Mouse (Mus musculus): Measurements from ENCODE around the gene March4. TPM values are rescaled to one million over a fixed set of nuclear protein-coding genes. Genes with fewer than 3 reads are reported as not detected.

Gene March4
- polyA plus RNA-seq, 1 experiment from 2014 or later = not detected

DNA sequence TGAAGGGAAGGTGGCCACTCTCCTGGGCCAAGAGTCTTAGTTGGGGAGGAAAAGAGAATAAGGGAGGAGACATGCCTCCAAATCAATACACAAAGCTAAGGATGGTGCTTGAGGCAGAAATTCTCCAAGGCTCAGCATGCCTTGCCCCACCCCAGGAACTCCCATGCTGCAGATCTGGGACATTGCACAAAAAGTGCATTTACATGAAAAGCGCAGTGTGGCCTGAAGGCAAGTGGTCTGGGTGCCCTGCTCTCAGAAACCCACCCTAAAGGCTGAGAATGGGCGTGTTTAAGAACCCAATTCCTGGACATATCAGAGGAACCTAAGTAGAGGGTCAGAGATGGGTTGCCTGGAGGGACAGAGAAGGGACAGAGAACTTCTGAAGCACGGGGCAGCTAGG, 45.9 kb downstream of the March4 start:
- Histone ChIP-seq H3K27me3 (ENCODE audit: insufficient read depth, low read length) (no peaks in the 10 kb centered on the region), H3K4me3 (ENCODE audit: low read depth, low read length) (no peak overlapping the region), H3K27ac (ENCODE audit: low read depth) (no peak overlapping the region), H3K9me3 (ENCODE audit: low read length) (no peaks in the 10 kb centered on the region), H3K36me3 (replicated peaks; ENCODE audit: insufficient read depth, low read length) (no peaks in the 10 kb centered on the region), H3K9ac (replicated peaks) (no peak overlapping the region), H3K4me2 (ENCODE audit: low read depth, low read length) (no peak overlapping the region), H3K4me1 (ENCODE audit: insufficient read depth) (no peaks in the 10 kb centered on the region)
- DNase-seq (no peak), ATAC-seq (no peak)
- WGBS (ENCODE audit: insufficient replicate concordance) = 65% methylated on average over 3 of the region's 3 CpGs
- TF ChIP-seq CTCF (IDR thresholded peaks at IDR 0.05; ENCODE audit: low read depth) = no peak
- TF ChIP-seq EP300 (IDR thresholded peaks at IDR 0.05; ENCODE audit: low read depth) = no peak

DNA sequence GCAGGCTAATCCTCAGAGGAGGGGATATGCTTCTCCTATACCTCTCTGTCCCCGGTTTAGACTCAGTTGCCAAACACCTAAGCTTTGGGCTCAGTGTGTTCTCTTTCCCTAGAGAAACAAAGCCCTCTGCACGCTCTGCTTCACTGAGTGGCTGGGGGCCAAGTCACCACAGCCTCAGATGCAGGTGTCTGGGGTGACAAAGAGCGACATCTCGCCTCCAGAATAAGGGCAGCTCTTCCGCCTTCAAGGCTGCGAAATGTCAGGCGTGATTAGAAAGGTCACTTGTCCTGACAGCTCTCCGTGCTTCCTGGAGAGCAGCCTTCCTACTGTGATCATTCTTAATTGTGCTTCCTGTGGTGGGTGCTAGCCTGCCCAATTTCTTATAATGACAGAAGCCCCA, 46.5 kb downstream of the March4 start:
- DNase-seq (no peak), ATAC-seq (no peak)
- Histone ChIP-seq H3K36me3 (replicated peaks; ENCODE audit: insufficient read depth, low read length) (no peaks in the 10 kb centered on the region), H3K4me1 (ENCODE audit: insufficient read depth) (no peaks in the 10 kb centered on the region), H3K4me3 (ENCODE audit: low read depth, low read length) (no peak overlapping the region), H3K9me3 (ENCODE audit: low read length) (no peaks in the 10 kb centered on the region), H3K27ac (ENCODE audit: low read depth) (no peak overlapping the region), H3K4me2 (ENCODE audit: low read depth, low read length) (no peak overlapping the region), H3K27me3 (ENCODE audit: insufficient read depth, low read length) (no peaks in the 10 kb centered on the region), H3K9ac (replicated peaks) (no peak overlapping the region)
- 14% methylated on average over 8 of the region's 8 CpGs for WGBS (ENCODE audit: insufficient replicate concordance)
- TF ChIP-seq CTCF (IDR thresholded peaks at IDR 0.05; ENCODE audit: low read depth) (no peak), EP300 (IDR thresholded peaks at IDR 0.05; ENCODE audit: low read depth) (no peak)

DNA sequence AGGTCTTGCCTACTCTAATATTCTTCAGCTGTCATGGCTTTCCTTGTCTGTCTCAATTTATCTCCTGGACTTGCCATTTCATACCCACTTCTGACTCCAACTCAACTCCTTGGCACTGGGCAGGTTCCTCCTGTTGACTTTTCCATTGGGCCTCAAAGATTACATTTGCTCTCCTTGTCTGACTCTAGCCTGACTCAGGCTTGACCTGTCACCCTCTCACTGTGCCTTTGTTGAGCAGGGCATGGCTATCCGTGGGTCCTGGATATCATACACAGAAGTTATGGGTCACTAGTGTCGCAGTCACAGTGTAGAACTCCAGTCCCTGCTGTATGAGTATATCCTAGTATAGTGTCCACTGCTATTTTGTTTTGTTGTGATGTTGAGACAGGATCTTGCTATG, 60.1 kb downstream of the March4 start:
- no peaks in the 10 kb centered on the region for H3K4me1 ChIP-seq (ENCODE audit: insufficient read depth)
- DNase-seq (no peak), ATAC-seq (no peak)
- no peaks in the 10 kb centered on the region for H3K9me3 ChIP-seq (ENCODE audit: low read length)
- H3K9ac ChIP-seq (replicated peaks) = no peak overlapping the region
- H3K27ac ChIP-seq (ENCODE audit: low read depth) = no peak overlapping the region
- no peaks in the 10 kb centered on the region for H3K36me3 ChIP-seq (replicated peaks; ENCODE audit: insufficient read depth, low read length)
- no peaks in the 10 kb centered on the region for H3K27me3 ChIP-seq (ENCODE audit: insufficient read depth, low read length)
- TF ChIP-seq EP300 (IDR thresholded peaks at IDR 0.05; ENCODE audit: low read depth) = no peak
- no peak for TF ChIP-seq CTCF (IDR thresholded peaks at IDR 0.05; ENCODE audit: low read depth)
- no peak overlapping the region for H3K4me3 ChIP-seq (ENCODE audit: low read depth, low read length)
- H3K4me2 ChIP-seq (ENCODE audit: low read depth, low read length) = no peak overlapping the region
- WGBS (ENCODE audit: insufficient replicate concordance) = 86% methylated on average over 2 of the region's 2 CpGs

DNA sequence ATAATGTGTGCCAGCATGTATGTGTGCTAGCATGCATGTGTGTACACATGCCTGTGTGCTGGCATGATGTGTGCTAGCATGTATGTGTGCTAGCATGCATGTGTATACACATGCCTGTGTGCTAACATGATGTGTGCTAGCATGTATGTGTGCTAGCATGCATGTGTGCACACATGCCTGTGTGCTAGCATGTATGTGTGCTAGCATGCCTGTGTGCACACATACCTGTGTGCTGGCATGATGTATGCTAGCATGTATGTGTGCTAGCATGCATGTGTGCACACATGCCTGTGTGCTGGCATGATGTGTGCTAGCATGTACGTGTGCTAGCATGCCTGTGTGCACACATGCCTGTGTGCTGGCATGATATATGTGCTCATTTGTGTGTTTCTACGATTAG, 67.7 kb downstream of the March4 start:
- Histone ChIP-seq H3K4me2 (ENCODE audit: low read depth, low read length) (no peak overlapping the region), H3K9ac (replicated peaks) (no peak overlapping the region), H3K4me3 (ENCODE audit: low read depth, low read length) (no peak overlapping the region), H3K36me3 (replicated peaks; ENCODE audit: insufficient read depth, low read length) (no peaks in the 10 kb centered on the region), H3K9me3 (ENCODE audit: low read length) (no peaks in the 10 kb centered on the region), H3K27me3 (ENCODE audit: insufficient read depth, low read length) (no peaks in the 10 kb centered on the region), H3K4me1 (ENCODE audit: insufficient read depth) (no peaks in the 10 kb centered on the region), H3K27ac (ENCODE audit: low read depth) (no peak overlapping the region)
- TF ChIP-seq CTCF (IDR thresholded peaks at IDR 0.05; ENCODE audit: low read depth) = no peak
- no peak for TF ChIP-seq EP300 (IDR thresholded peaks at IDR 0.05; ENCODE audit: low read depth)
- ATAC-seq = no peak
- no peak for DNase-seq
- WGBS (ENCODE audit: insufficient replicate concordance) = 65% methylated on average over 2 of the region's 2 CpGs

DNA sequence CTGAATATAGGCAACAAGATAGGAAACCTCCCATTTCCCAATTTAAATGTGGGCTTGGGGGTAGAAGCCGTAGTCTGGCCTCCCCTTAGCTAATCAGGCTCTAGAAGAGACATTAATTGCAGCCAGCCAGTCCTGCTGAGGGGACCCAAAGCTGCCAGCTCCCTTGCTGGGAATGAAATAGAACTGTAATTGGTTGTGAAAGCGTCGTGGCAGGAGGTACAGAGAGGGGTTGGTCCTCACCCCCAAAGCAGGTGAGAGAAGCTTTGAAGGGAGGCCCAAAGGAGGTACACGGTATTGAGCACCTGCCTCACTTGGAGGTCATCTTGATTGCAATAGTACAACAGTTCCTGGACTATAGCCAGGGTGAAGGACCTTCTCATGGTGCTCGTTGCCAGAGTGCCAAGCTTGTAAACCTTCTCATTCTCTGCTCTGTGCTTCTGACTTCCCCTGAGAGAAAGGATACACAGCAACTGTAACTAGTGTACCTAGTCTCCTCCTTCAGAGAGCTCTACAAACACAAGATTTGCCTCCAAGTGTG, 68.2 kb downstream of the March4 start:
- Histone ChIP-seq H3K27ac (ENCODE audit: low read depth) (no peak overlapping the region), H3K9me3 (ENCODE audit: low read length) (no peaks in the 10 kb centered on the region), H3K9ac (replicated peaks) (no peak overlapping the region), H3K36me3 (replicated peaks; ENCODE audit: insufficient read depth, low read length) (no peaks in the 10 kb centered on the region), H3K4me2 (ENCODE audit: low read depth, low read length) (no peak overlapping the region), H3K4me1 (ENCODE audit: insufficient read depth) (no peaks in the 10 kb centered on the region), H3K27me3 (ENCODE audit: insufficient read depth, low read length) (no peaks in the 10 kb centered on the region), H3K4me3 (ENCODE audit: low read depth, low read length) (no peak overlapping the region)
- WGBS (ENCODE audit: insufficient replicate concordance) = 47% methylated on average over 5 of the region's 5 CpGs
- ATAC-seq (no peak), DNase-seq (no peak)
- no peak for TF ChIP-seq CTCF (IDR thresholded peaks at IDR 0.05; ENCODE audit: low read depth)
- no peak for TF ChIP-seq EP300 (IDR thresholded peaks at IDR 0.05; ENCODE audit: low read depth)

DNA sequence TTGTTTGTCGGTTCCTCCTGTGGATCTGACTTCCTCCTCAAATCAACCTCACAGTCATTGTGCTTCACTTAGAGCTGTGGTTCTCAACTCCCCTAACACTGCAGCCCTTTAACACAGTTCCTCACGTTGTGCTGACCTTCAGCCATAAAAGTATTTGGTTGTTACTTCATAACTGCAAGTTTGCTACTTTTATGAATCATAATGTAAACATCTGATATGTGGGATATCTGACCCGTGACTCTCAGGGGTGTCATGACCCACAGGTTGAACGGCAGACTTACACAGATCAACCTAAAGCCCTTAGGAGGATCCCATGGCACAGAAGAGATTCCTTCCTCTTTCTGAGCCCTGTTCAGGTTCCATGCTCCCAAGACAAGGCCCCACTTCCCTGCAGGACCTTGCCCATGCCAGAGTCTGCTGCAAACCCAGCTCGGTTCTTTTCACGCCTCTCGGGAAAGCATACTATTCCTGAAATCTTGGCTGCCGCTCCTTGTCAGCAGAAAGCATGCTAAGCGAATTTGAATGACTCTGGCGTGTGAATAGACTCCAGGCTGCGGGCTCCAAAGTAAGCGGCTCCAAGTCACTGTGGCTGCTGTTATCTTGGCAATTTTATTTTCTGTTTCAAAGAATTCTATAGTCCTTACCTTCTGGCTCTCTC, 71.7 kb downstream of the March4 start:
- no peaks in the 10 kb centered on the region for H3K4me1 ChIP-seq (ENCODE audit: insufficient read depth)
- no peaks in the 10 kb centered on the region for H3K27me3 ChIP-seq (ENCODE audit: insufficient read depth, low read length)
- no peaks in the 10 kb centered on the region for H3K9me3 ChIP-seq (ENCODE audit: low read length)
- H3K4me2 ChIP-seq (ENCODE audit: low read depth, low read length) = no peak overlapping the region
- no peak for DNase-seq
- TF ChIP-seq EP300 (IDR thresholded peaks at IDR 0.05; ENCODE audit: low read depth) (no peak), CTCF (IDR thresholded peaks at IDR 0.05; ENCODE audit: low read depth) (no peak)
- 50% methylated on average over 12 of the region's 12 CpGs for WGBS (ENCODE audit: insufficient replicate concordance)
- no peak overlapping the region for H3K27ac ChIP-seq (ENCODE audit: low read depth)
- no peak for ATAC-seq
- no peaks in the 10 kb centered on the region for H3K36me3 ChIP-seq (replicated peaks; ENCODE audit: insufficient read depth, low read length)
- no peak overlapping the region for H3K9ac ChIP-seq (replicated peaks)
- H3K4me3 ChIP-seq (ENCODE audit: low read depth, low read length) = no peak overlapping the region

Data from liver, postnatal 0 days (tissue).